Mouse (Mus musculus): ENCODE measurements around the gene Fam160b1. TPM values are rescaled to one million over a fixed set of nuclear protein-coding genes. Genes with fewer than 3 reads are reported as not detected.
A peak's percentile ranks its signal among the peaks of the same experiment; 100 is the strongest.

The Fam160b1 gene
- polyA plus RNA-seq, 1 experiment from 2014 or later = 15.1 TPM

DNA sequence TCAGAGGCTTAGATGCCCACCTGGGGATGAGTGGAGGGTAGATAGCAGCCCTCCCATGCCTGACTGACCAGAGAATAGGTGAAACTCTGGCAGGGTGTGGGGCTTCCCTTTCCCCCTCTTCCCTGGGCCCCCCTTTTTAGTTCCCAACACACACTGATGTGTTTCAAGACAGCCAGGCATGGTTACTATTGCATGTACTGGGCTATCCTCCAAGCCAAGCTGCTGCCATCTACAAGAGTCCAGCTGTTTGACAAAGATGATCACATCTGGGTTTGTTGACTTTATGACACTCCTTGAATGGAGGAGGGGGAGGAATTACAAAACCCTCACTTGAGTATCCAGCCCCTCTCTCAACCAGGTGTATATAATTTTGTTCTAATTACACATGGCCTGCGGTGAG lies 47.5 kb downstream of the Fam160b1 start:
- WGBS = 89% methylated on average over 1 of the region's 1 CpGs
- ATAC-seq (ENCODE audit: insufficient number of reproducible peaks, insufficient read depth, low FRiP score, low read depth) = no peak
- Histone ChIP-seq H3K4me3 (ENCODE audit: control insufficient read depth in 1 of 2, insufficient read depth in 1 of 2, low read depth in 1 of 2, low read length in 2 of 2) (no peak overlapping the region), H3K9ac (ENCODE audit: low read length) (no peak overlapping the region), H3K4me2 (ENCODE audit: low read length) (no peak overlapping the region), H3K27me3 (ENCODE audit: control insufficient read depth, insufficient read depth, low read length) (no peaks in the 10 kb centered on the region; the same call in 1 of the 2 replicates), H3K27ac (replicated peaks in 1 of 2; ENCODE audit: control insufficient read depth in 1 of 2, insufficient read depth in 1 of 2, low read depth in 2 of 2, low read length in 2 of 2) (no peak overlapping the region), H3K36me3 (ENCODE audit: control insufficient read depth, insufficient read depth, low read length) (no peaks in the 10 kb centered on the region), H3K9me3 (ENCODE audit: control insufficient read depth, low read length) (no peaks in the 10 kb centered on the region), H3K4me1 (ENCODE audit: control insufficient read depth in 2 of 2, insufficient read depth in 2 of 2, low read length in 2 of 2) (peaks cover 9 to 13% of the 10 kb centered on the region in 2 experiments)

DNA sequence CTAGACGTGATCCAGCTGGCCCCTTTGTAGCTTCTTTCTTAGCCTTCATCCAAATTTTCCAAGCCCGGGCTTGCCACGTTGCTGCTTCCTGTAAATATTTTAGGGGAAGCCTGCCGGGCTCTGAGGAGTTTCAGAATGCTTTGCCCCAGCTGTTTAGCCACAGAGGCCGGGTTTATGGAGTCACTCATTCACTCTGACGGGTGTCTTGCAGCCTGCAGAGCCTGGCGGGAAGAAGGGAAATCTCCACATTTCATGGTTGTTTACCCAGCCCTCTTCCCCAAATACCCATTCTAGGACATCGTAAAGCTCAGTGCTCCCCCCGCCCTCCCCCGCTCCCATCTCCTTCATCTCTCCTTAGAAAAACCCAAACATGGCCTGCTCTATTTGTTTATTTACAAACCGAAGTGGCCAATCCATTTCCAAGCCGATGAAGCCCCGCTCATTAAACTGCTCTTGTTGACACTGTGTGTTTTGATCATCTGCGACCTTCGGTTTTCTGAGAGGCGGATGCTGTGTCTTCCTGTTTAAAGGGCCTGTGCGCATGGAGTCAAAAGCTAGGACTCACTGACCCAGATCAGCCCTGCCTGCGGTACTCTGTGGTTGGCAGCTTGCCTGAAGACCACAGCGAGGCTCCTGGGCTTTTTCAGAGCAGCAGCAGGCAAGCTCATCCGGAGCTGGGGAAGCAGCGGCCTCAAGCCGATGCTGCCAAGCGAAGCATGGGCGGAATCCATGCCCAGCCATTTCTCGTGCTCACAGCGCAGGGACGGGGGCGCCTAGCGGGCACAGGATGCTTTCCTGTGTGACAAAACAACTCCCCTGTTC lies 51.1 kb downstream of the Fam160b1 start:
- H3K27ac ChIP-seq (replicated peaks in 1 of 2; ENCODE audit: control insufficient read depth in 1 of 2, insufficient read depth in 1 of 2, low read depth in 2 of 2, low read length in 2 of 2) = no peak overlapping the region
- H3K27me3 ChIP-seq (ENCODE audit: control insufficient read depth, insufficient read depth, low read length) = no peaks in the 10 kb centered on the region; the same call in 1 of the 2 replicates

DNA sequence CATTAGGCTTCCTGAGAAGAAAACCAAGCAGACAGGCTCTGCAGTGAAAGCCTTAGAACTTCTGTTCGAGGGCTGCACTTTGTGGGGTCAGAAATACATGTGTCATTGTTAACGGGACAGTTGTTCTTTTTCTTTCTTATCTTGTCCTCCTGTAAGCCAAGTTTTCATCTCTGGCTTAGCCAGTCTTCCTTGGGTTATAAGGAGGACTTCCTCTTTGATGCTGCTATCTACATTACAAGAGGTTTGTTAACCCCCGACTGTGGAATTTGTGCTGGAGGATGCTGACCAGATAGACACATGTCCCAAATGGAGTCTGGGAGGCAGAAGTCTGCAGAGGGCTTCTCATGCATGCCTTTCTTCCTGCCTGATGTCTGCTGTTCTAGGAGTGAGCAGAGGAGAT lies 52.7 kb downstream of the Fam160b1 start:
- H3K36me3 ChIP-seq (ENCODE audit: control insufficient read depth, insufficient read depth, low read length) = no peaks in the 10 kb centered on the region
- H3K27ac ChIP-seq (replicated peaks in 1 of 2; ENCODE audit: control insufficient read depth in 1 of 2, insufficient read depth in 1 of 2, low read depth in 2 of 2, low read length in 2 of 2) = no peak overlapping the region
- H3K4me3 ChIP-seq (ENCODE audit: control insufficient read depth in 1 of 2, insufficient read depth in 1 of 2, low read depth in 1 of 2, low read length in 2 of 2) = no peak overlapping the region
- peaks cover 6 to 16% of the 10 kb centered on the region in 2 experiments for H3K4me1 ChIP-seq (ENCODE audit: control insufficient read depth in 2 of 2, insufficient read depth in 2 of 2, low read length in 2 of 2)
- H3K9me3 ChIP-seq (ENCODE audit: control insufficient read depth, low read length) = no peaks in the 10 kb centered on the region
- H3K4me2 ChIP-seq (ENCODE audit: low read length) = no peak overlapping the region
- WGBS = 11% methylated on average over 3 of the region's 3 CpGs
- no peaks in the 10 kb centered on the region; the same call in 1 of the 2 replicates for H3K27me3 ChIP-seq (ENCODE audit: control insufficient read depth, insufficient read depth, low read length)
- no peak overlapping the region for H3K9ac ChIP-seq (ENCODE audit: low read length)
- ATAC-seq (ENCODE audit: insufficient number of reproducible peaks, insufficient read depth, low FRiP score, low read depth) = no peak

More for the DNA sequence above, 51.1 kb downstream of the Fam160b1 start:
- H3K9ac ChIP-seq (ENCODE audit: low read length) = peak overlapping the region; percentile 22
- ATAC-seq (ENCODE audit: insufficient number of reproducible peaks, insufficient read depth, low FRiP score, low read depth) = peak; percentile 71; the same call in 1 of the 2 replicates
- peak overlapping the region in 1 of 2 experiments; percentile 12; a peak in 1 of 4 replicates for H3K4me3 ChIP-seq (ENCODE audit: control insufficient read depth in 1 of 2, insufficient read depth in 1 of 2, low read depth in 1 of 2, low read length in 2 of 2)
- H3K36me3 ChIP-seq (ENCODE audit: control insufficient read depth, insufficient read depth, low read length) = no peaks in the 10 kb centered on the region
- 28% methylated on average over 29 of the region's 29 CpGs for WGBS
- no peaks in the 10 kb centered on the region for H3K9me3 ChIP-seq (ENCODE audit: control insufficient read depth, low read length)
- H3K4me2 ChIP-seq (ENCODE audit: low read length) = peak overlapping the region; percentile 59
- peaks cover 6 to 9% of the 10 kb centered on the region in 2 experiments for H3K4me1 ChIP-seq (ENCODE audit: control insufficient read depth in 2 of 2, insufficient read depth in 2 of 2, low read length in 2 of 2)

DNA sequence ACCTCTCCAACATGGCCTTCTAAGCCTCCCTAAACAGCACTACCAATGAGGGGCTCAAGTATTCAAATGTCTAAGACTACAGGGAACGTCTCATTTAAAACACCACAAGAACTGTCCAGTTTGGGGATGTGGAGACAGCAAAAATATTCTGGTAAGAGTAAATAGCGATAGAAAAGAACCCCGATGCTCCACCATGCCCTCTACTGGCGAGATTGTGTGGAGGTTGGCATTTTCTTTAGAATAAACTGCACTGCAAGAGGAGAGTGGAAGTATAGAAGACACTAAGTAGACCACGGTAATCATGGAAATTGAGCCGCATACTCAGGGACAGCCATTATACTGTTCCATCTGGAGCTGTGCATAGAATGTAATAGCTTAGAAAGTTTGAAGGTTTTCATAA lies 53.4 kb downstream of the Fam160b1 start:
- Histone ChIP-seq H3K4me2 (ENCODE audit: low read length) (no peak overlapping the region), H3K27ac (replicated peaks in 1 of 2; ENCODE audit: control insufficient read depth in 1 of 2, insufficient read depth in 1 of 2, low read depth in 2 of 2, low read length in 2 of 2) (no peak overlapping the region), H3K36me3 (ENCODE audit: control insufficient read depth, insufficient read depth, low read length) (no peaks in the 10 kb centered on the region), H3K4me3 (ENCODE audit: control insufficient read depth in 1 of 2, insufficient read depth in 1 of 2, low read depth in 1 of 2, low read length in 2 of 2) (no peak overlapping the region), H3K27me3 (ENCODE audit: control insufficient read depth, insufficient read depth, low read length) (no peaks in the 10 kb centered on the region; the same call in 1 of the 2 replicates), H3K4me1 (ENCODE audit: control insufficient read depth in 2 of 2, insufficient read depth in 2 of 2, low read length in 2 of 2) (peaks cover 6 to 16% of the 10 kb centered on the region in 2 experiments), H3K9ac (ENCODE audit: low read length) (no peak overlapping the region), H3K9me3 (ENCODE audit: control insufficient read depth, low read length) (no peaks in the 10 kb centered on the region)
- ATAC-seq (ENCODE audit: insufficient number of reproducible peaks, insufficient read depth, low FRiP score, low read depth) = no peak
- 83% methylated on average over 6 of the region's 6 CpGs for WGBS

DNA sequence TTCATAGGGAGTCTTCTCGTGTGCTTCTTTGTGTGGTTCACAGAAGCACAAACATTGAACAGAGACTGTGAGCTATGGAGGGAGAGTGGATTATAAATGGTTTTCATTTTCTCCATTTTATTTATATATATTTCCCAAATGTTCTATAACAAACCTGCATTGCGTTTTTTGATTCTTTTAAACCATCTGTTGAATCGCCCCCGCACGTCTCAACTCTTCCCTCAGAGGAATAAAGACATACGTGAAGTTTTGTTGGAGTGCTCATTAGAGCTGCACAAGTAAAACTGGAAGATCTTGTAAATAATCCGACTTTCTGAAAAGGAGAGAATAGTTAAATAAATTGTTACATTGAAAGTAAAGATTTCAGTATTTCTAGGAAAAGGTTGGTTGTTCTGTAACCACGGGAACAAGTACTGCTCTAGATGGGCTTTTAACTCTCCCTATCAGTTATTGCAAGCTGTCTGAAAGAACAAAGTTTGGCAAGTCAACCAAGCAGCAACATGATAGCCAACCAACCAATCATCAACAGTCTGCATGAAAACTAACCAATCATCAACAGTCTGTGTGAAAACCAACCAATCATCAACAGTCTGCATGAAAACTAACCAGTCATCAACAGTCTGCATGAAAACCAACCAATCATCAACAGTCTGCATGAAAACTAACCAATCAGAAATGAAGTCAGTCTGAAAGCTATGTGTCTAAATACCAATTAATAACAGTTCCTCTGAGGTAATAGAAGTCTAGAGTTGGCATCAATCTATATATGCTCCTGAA lies 54.7 kb downstream of the Fam160b1 start:
- H3K4me2 ChIP-seq (ENCODE audit: low read length) = no peak overlapping the region
- no peak overlapping the region for H3K27ac ChIP-seq (replicated peaks in 1 of 2; ENCODE audit: control insufficient read depth in 1 of 2, insufficient read depth in 1 of 2, low read depth in 2 of 2, low read length in 2 of 2)
- no peaks in the 10 kb centered on the region for H3K9me3 ChIP-seq (ENCODE audit: control insufficient read depth, low read length)
- no peak for ATAC-seq (ENCODE audit: insufficient number of reproducible peaks, insufficient read depth, low FRiP score, low read depth)
- 91% methylated on average over 8 of the region's 8 CpGs for WGBS
- no peak overlapping the region for H3K4me3 ChIP-seq (ENCODE audit: control insufficient read depth in 1 of 2, insufficient read depth in 1 of 2, low read depth in 1 of 2, low read length in 2 of 2)
- peaks cover 6 to 16% of the 10 kb centered on the region in 2 experiments for H3K4me1 ChIP-seq (ENCODE audit: control insufficient read depth in 2 of 2, insufficient read depth in 2 of 2, low read length in 2 of 2)
- H3K27me3 ChIP-seq (ENCODE audit: control insufficient read depth, insufficient read depth, low read length) = no peaks in the 10 kb centered on the region; the same call in 1 of the 2 replicates
- H3K36me3 ChIP-seq (ENCODE audit: control insufficient read depth, insufficient read depth, low read length) = no peaks in the 10 kb centered on the region
- H3K9ac ChIP-seq (ENCODE audit: low read length) = no peak overlapping the region

DNA sequence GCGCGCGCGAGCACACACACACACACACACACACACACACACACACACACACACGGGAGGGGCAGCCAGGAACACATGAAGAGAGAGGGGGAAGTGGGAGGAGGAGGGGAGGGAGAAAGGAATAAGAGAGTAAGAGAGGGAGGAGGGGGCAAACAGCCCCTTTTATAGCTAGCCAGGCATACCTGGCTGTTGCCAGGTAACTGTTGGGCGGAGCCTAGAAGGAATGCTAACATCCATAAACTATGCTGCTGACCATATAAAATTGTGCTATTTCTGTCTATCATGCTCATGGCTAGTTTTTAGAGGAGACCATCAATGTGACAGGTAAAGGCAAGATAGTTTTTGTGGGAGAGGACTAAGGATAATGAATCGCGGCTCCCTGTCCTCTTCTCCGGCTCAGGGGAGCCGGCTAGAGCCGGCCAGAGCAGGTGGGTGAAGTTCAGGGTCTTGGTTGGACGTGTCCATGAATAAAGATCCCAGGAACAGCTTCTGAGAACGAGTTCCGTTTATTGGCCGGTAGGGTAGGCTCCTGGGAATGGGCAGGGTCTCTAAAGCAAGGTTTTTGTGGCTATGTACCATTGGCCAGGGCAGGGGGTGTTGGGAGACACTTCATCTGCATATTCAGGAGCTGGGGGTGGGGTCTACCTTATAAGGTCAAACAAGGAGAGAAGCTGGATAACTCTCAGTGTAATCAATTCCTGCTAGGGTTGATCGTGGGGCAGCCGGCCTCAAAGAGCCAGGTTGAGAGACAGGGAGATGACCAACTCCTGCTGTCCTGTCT lies 57.5 kb downstream of the Fam160b1 start:
- Histone ChIP-seq H3K9ac (ENCODE audit: low read length) (peak overlapping the region; percentile 56), H3K4me2 (ENCODE audit: low read length) (peak overlapping the region; percentile 68), H3K9me3 (ENCODE audit: control insufficient read depth, low read length) (no peaks in the 10 kb centered on the region), H3K4me3 (ENCODE audit: control insufficient read depth in 1 of 2, insufficient read depth in 1 of 2, low read depth in 1 of 2, low read length in 2 of 2) (peak overlapping the region; percentile 28 to 35), H3K27ac (replicated peaks in 1 of 2; ENCODE audit: control insufficient read depth in 1 of 2, insufficient read depth in 1 of 2, low read depth in 2 of 2, low read length in 2 of 2) (no peak overlapping the region), H3K27me3 (ENCODE audit: control insufficient read depth, insufficient read depth, low read length) (no peaks in the 10 kb centered on the region), H3K36me3 (ENCODE audit: control insufficient read depth, insufficient read depth, low read length) (no peaks in the 10 kb centered on the region), H3K4me1 (ENCODE audit: control insufficient read depth in 2 of 2, insufficient read depth in 2 of 2, low read length in 2 of 2) (peaks cover 4 to 9% of the 10 kb centered on the region in 2 experiments)
- WGBS = 15% methylated on average over 17 of the region's 17 CpGs
- no peak; the same call in 1 of the 2 replicates for ATAC-seq (ENCODE audit: insufficient number of reproducible peaks, insufficient read depth, low FRiP score, low read depth)

DNA sequence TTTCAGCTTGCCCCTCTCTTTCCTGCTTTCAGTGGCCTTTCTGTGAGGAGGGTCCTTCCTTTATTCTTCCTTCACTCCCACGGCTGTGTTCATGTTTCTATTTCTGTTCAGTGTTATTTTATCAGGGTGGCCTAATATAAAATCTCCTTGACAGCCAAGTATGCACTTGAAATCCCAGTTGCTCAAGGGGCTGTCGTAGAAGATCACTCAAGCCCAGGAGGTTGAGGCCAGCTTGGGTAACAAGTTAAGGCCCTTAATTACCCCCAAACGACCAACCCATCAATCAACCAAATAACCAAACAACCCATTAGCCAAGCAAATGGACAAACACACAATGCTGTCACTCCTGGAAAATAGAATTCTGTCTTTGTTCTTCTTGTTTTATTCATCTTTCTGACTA lies 62.9 kb downstream of the Fam160b1 start:
- 10% methylated on average over 3 of the region's 3 CpGs for WGBS
- no peak overlapping the region for H3K4me3 ChIP-seq (ENCODE audit: control insufficient read depth in 1 of 2, insufficient read depth in 1 of 2, low read depth in 1 of 2, low read length in 2 of 2)
- H3K4me2 ChIP-seq (ENCODE audit: low read length) = peak overlapping the region; percentile 19; the same call in 1 of the 2 replicates
- H3K27ac ChIP-seq (replicated peaks in 1 of 2; ENCODE audit: control insufficient read depth in 1 of 2, insufficient read depth in 1 of 2, low read depth in 2 of 2, low read length in 2 of 2) = no peak overlapping the region
- H3K9me3 ChIP-seq (ENCODE audit: control insufficient read depth, low read length) = no peaks in the 10 kb centered on the region
- H3K4me1 ChIP-seq (ENCODE audit: control insufficient read depth in 2 of 2, insufficient read depth in 2 of 2, low read length in 2 of 2) = peaks cover 7 to 9% of the 10 kb centered on the region in 2 experiments; a peak in 3 of 4 replicates
- H3K36me3 ChIP-seq (ENCODE audit: control insufficient read depth, insufficient read depth, low read length) = no peaks in the 10 kb centered on the region
- ATAC-seq (ENCODE audit: insufficient number of reproducible peaks, insufficient read depth, low FRiP score, low read depth) = no peak
- no peaks in the 10 kb centered on the region for H3K27me3 ChIP-seq (ENCODE audit: control insufficient read depth, insufficient read depth, low read length)
- H3K9ac ChIP-seq (ENCODE audit: low read length) = no peak overlapping the region

All from heart, embryonic 14.5 days (tissue).